Mouse (Mus musculus) E14TG2a.4 (cell line): Measurements from ENCODE around the gene Med29.

Experiments used
- CTCF ChIP-seq: conservative IDR thresholded peaks from 2 replicates; pipeline ENCODE4 v1.5.1; 2014; ENCODE audit warnings: low read length
- NANOG ChIP-seq: IDR thresholded peaks from 2 replicates; pipeline ENCODE4 v1.6.1; 2014; ENCODE audit warnings: borderline replicate concordance, low read length, mixed read lengths

DNA sequence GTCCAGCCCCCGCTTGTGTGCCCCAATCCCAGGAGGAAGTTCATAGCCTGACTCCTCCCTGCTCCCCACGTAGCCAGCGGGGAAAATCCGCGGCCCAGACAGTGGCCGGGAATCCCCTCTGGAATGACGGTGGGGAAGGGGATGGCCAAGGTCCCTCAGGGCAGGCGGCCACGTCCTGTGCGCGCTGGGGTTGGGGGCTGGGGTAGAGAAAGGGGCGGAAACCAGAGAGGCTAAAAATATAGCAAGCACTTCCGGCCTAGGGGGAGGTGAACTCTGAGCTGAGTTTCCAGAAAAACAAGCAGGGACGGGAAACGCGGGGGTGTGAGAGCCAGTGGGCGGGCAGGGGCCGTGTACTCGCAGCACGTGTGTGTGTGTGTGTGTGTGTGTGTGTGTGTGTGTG lies 10.6 kb downstream of the Med29 start:
- TF ChIP-seq NANOG = no peak
- no peak for TF ChIP-seq CTCF
